Mouse (Mus musculus) left cerebral cortex, adult 11 months (tissue): ENCODE measurements around the gene Ccnf.

Experiments
- DNase-seq: peaks from one replicate; pipeline ENCODE4 v3.0.0; 2022; ENCODE audit warnings: low spot score

Ccnf gene

DNA sequence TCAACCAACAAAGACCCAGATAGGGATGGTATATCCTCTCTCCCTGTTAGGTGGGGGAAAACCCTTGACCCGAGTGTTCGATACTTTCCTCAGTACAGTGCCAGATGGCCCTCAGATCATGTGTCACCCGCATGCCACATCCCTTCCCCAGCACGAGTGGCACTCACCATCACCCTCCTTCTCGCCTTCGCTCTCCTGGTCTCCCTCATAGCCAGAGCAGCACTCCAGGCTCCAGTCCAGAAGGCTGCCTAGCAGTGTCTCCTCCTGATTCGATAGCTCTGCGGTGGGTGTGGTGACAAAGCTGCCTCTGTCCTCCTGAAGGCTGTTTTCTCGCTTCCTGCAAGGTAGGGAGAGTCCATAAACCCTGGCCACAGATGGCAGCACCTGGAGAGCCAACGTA is 26.5 kb downstream of the Ccnf start:
- no peak for DNase-seq

DNA sequence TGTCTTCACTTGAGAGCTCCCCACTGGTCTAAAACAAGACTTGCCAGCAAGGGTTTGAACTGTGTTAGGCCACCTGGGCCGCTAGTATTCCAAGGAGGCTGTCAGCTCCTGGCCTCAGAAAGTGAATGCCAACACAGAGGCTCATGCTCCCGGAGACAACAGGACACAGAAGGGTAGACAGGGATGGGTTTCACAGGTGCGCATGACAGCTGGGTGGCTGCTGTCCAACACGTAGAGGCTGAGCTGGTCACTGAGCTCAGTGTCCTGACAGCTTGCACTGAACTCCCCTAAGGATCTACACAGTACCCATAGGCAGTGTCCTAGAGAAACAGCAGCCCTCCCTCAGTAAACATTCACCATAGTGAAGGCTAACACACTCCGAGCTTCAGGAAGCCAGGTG is 27.8 kb downstream of the Ccnf start:
- no peak for DNase-seq

DNA sequence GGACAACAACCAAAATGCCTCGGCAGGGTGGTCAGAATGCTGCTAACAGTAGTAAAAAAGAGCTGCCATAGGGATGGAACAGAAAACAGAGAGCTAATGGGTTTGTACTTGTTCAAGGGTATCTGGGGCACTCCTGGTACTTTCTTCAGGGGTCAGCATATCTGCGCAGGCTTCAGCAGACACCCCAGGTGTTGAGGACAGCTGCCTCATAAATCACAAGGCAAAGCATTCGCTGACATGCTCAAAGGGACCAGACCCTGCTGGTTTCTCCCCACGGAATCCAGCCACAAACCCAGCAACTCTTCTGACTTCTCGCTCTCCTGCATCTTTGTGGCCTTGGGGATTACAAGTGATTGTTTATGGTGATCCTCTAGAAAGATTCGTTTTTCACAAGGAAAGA is 28.6 kb downstream of the Ccnf start:
- DNase-seq: no peak

DNA sequence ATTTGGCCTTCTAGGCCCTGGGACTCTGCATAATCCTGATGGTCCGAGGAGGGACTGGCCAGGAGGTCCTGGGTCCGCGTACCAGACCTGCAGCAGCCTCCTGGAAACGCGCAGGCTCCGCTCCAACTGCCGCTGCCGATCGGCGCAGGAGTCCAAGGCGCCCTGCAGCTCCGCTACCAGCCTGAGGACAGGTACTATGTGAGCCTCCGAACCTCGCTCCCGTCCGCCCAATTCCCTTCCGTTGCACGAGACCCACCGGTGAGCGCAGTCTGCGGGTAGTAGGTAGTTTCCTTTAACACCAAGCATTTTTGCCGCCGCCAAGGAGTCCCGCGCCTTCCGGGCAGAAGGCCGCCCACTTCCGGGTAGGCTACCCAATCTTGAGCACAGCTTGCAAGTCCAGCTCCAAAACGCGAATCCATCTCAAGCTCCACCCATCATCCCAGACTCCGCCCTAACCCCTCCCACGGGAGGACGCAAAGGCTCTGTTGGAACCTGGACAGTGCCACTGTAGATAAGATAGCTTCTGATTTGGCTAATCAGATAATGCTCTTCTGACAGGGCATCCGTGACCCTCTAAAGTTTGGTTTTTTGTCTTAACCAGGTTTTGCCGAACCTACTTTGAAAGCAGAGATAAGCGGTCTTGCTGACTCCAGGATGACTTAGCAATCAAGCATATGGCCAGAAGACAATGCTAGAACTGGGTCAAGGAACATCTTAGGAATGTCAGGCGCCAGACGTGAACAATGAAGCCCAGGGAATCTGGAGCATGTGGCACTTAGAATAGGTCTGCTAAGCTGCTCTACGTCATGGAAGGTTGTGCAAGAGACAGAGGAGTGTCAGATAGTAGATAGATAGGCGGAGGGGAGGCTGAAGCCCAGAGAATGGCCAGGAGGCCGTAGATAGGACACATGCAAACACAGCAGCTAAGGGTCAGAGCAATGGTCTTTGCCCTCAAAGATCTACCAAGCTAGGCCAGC is 30.6 kb downstream of the Ccnf start, which contains the start of gene Tedc2:
TSS of gene Tedc2 (minus strand) at position 417 of the 977 bp plus-strand sequence.
- DNase-seq: peak; percentile 92

DNA sequence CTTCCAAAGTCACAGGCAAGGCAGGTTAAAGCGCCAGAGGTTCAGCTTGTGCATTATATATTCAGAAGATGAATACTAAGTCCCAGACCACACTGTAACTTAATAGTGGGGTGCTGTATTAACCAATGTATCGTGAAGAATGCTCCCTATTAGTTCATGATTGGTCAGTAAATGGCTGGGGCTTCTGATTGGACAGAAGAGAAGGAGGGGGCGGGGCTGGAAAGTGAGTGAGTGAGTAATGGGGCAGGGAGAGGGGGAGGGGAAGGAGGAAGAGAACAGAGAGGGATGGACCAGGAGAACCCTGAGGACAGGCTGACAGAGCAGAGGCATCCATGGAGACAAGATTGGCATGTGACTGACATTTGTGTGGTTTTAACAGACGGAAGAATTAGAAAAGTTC is 34.4 kb downstream of the Ccnf start:
- DNase-seq: no peak

DNA sequence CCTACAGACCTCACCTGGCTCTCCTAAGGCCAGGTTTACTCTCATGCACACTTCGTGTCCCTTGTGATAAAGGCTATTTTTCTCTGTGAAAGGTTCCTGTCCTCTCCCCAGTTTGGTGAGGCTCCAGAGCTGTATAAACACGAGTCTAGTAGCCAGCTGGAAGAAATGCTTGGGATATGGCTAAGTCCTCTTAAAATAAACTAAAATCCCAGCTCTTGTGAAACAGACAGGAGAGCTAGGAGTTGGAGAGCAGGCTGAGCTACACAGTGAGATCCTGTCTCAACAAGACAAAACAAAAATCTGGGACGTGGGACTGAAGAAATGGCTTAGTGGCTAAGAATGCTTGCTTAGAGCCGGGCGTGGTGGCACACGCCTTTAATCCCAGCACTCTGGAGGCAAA is 38.1 kb downstream of the Ccnf start:
- DNase-seq: no peak

DNA sequence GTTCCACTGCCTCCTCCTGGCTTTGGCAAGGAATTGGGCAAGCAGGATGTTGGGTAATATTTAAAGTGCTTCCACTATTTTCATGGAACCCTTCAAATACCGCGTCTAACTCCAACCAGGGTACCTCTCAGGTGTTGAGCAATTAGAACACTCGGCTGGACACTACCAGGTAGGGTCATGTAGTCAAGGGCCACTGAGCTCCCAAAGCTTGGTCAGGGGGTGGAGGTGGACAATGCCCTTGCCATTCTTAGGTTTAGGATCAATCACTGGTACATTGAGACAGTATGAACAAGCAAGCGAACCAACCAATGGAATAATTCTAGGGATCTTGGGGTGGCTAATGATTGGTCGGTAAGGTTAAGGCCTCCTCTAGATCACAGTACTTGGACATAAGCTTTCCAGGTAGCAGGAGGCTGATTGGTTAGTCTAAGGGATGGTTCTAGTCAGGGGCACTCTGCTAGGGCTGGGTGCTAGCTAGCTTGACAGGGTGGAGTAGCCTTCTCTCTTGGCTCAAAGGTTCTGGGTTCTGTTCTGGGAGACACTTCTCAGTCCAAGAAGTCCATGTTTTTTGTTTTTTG is 38.8 kb downstream of the Ccnf start:
- no peak for DNase-seq

DNA sequence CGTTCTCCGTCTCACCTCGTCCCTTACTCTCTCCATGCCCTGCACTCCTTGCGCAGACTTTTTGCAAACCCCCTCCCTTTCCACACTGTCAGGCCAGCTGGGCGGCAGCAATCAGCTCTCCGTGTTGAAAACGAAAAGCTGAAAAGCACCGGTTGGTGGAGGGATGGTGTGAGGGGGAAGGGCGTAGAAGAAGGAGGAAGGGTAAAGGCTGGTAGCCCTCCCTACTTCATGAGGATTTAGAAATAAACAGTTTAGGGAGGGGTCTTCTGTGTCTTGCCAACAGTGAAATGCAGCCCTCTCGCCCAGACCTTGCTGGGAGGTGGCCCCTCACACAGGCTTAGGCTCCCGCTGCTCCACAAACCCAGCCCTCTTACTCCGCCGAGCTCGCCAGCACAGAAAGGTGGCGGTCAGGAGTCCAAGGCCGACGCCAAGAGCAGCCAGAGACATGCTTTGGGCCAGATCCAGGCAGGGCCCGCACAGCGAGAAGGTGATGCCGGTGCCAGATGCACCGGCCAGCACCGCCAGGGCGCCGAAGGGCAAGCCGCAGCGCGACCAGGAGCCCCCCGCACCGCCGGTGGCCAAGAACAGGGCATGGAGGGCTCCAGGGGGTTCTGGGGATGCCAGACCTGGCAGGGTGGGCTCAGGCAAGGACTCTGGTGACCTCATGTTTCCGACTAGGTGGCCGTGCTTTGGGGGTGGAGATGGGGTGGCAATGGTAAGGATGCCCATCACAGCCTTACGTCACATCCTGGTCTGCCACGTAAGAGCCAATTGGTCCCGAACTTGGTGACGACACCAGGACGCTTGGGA is 39.4 kb downstream of the Ccnf start:
- peak; percentile 85 for DNase-seq

DNA sequence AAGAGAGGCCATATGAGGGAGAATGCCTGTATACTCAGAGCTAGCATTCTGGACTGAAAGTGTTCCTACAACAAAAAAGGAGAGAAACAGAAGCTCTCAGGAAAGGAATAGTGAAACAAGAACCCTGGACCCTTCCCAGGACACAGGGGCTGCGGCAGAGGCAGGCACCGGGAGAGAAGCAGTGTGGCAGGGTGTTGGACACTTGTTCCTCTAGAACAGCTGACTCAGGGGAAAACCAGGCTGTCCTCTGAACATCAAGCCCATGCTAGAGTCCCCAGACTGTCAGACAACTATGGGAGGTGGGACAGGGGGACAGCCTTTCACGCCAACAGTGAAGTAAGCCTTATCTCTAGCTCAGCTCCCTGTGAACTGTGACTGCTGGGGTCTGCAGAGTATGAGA is 40.7 kb downstream of the Ccnf start:
- no peak for DNase-seq

DNA sequence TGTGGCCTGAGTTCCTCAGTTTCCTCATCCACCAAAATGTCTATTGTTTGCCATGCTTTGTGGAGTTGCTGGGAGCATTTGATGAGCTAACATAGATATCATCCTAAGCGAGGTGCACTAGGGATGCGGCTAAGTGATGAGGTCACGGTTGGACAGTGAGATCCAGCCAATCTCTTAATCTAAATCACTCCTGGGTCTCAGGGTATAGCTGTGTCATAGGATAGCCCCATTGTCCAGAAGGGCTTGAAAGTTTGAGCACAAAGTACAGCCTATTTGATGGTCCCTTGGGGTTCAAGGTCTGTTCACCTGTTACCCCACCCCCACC is 41.4 kb downstream of the Ccnf start:
- no peak for DNase-seq

DNA sequence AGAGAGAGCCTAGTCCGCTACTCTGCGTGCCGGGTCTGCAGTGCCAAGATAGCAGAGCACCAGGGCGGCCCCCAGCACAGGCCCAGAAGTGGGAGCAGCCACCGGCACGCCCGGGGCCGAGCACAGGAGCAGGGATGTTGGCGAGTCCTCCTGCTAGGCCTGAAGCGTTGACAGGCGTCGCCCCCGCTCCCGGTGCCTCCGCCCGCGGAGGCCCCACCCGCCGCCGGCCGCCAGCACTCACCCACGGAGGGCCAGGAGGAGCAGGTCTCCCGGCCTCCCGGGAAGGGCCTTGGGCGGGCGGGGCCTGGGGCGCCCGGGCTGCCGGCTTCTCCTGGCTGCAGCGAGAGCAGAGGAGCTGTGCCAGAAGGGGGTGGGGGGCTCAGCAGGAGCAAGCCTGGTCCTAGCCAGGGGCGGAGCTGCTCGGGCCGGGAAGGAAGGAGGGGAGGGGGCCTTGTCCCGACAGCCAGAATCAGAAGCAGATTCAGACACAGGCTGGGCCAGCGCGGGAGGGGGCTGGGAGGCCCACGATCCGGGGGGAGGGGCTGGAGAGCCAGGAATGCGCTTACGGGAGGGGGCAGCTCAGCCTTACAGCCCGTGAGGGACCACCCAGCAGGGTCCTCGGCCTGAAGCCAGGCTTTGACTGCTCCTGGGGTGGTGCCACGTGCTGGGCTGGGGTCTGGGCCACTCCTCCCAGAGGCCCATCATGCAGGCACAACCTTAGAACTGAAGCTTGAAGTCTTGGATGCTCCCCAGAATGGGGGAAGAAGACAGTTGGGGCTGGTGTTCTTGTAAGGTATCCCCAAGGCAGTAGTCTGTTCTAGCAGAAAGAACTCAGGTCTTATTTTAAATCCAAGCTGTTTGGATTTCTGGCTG is 42.0 kb downstream of the Ccnf start, which contains the start of gene Ntn3:
TSS of gene Ntn3 (minus strand) at position 489 of the 873 bp plus-strand sequence.
- DNase-seq: no peak

DNA sequence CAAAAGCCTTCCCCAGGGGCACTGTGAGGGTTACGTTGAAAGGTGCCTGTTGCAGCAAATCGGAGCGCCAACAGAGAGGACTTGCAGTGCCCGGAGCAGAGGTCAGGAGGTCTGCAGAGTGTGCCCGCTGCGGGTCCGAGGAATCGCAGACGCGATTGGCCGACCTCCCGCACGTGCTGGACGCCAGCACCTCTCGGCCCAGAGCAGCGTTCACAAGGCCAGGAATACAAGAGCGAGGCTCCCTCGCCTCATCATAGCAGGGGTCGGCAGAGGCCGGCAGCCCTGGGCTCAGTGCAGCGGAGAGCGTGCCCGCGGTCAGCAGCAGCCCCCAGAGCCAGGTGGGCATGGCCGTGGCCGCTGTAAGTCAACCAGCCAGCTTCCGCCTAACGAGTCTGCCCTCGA is 42.6 kb downstream of the Ccnf start:
- DNase-seq: no peak

DNA sequence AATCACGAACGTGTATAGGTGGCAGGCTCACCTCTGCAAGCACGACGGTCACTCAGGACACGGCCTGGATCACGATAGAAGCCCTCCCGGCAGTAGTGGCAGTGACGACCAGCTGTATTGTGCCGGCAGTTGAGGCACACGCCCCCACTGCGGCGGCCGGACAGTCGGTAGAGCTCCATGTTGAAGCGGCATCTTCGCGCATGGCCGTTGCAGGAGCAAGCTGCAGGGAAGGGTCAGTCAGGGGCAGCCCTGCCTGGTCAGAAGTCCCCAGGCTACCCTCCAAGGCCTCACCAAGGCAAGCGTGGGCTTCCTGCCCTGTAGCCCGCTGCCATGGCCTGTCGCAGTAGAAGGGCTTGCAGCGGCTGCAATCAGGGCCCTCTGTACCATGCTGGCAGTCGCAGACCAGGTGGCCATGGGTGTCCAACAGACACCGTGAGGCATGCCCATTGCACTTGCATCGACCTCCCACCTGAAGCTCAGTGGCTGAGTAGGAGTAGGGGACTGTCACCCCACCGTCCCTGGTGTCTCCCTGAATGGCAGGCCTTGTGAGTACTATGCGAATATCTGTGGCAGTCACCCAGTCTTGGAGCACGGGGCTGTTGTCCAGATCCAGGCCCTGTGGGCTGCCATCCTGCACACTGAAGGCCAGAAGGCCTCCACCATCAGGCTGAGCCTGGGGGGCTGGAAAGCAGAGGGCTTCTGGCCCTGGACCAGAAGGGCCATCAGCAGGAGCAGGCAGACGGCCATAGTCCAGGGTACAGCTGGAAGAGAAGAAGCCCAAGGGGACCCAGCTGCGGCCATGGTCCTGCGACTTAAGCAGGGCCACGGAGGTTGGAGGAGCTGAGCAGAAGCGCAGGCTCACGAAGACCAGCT is 43.3 kb downstream of the Ccnf start:
- no peak for DNase-seq

DNA sequence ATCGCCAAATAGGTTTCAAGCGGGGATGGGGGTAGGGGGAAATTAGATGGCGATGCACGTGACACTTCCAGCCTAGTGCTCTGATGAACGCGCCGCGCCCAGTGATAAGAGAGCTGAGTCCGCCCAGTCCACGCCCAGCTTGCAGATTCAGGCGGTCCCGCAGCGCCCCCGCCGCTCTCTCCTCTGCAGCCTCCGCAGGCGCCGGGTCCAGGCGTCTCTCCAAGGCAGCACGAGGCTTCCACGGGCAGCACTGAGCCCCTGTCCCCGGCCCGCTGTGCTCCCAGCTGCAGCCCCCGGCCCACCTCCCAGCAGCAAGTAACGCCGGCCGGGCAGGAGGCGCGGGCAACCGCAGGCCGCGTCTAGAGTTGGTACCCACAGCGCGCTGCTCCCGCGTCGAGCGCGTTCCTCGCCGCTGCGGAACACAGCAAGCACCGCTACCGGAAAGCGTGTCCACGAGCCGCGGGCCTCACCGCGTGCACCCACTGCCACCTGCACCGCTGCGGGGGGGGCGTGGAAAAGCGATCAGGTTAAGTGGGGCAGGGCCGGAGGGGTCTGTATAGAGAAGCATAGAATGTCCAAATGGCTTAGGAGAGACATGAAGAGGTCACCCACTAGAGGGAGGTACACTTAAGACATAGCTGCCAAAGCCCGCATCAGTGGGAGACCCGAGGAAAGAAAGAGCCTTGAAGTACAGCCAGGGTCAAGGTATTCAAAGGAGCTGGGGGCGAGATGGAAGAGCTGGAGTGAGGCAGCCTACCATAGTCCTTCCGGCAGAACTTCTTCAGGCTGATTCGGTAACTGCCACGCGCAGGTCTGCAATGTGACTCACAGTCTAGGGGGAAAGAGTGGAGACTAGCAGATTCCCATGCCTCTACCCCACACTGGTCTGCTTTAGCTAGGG is 44.6 kb downstream of the Ccnf start:
- DNase-seq: peak; percentile 64

DNA sequence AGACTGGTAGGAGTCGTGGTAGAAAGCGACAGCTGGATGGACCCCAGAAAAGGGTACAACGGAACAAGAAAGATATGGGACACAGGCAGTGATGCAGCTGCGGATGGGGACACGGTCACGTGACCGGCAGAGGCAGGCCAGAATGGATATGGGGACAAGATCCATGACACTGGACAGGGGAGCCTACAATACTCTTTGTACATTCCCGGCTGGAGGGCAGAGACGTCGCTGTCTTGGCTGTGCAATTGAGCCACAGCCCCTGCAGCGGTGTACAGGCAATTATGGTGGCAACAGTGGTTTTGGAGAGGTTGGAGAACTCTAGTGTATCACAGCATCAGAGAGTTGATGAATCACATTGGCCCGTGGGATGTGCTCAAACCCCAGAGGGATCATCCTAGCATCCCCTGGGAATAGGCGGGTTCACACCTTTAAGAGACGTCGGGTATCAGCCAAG is 45.3 kb downstream of the Ccnf start:
- DNase-seq: no peak

DNA sequence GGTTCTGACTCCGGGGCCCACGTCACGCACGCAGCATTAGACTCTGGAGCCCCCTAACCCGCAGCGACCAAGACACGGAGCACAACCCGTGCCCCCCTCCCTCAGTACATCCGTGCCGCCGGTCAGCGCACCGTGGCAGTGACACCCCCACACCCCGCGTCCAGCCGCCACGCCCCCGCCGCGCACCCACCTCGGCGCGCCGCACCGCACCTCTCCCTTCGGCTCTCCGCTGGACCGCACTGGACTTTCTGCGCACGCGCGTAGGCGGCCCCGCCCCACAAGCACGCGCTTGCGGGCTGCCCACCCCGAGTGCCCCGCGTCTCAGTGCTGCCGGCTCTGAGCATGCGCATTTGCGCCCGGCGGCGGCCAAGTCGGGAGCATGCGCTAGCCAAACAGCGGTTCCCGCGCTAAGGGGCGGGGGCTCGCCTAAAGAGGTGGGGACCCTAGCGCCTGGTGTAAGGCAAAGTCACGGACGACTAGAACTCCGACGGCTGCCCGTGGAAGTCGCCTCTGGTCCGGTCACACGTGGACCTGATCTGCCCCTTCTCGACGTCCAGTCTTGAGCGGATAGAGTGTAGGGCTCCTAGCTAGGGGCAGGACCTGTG is 45.9 kb downstream of the Ccnf start, which contains the start of gene Tbc1d24:
TSS of gene Tbc1d24 (minus strand) at position 279 of the 605 bp plus-strand sequence.
- DNase-seq: peak; percentile 88

DNA sequence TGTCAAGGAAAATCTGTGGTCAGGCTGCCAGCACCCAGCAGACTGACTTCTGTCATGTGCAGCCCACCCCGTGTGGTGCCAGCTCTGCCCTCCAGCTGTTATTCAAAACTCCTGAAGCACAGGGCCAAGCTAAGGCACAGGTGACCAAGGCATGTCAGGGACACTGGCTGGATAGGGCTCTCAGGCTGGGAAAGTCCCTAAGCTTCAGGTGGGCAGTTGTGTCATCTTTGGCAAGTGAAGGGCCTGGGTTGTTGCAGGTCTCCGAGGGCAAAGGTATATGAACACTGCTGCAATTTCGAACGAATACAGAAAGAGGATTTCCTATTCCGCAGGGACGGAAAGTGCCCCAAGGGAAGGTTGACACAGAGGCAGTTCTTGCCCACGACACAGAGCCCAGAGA is 46.4 kb downstream of the Ccnf start:
- DNase-seq: no peak

DNA sequence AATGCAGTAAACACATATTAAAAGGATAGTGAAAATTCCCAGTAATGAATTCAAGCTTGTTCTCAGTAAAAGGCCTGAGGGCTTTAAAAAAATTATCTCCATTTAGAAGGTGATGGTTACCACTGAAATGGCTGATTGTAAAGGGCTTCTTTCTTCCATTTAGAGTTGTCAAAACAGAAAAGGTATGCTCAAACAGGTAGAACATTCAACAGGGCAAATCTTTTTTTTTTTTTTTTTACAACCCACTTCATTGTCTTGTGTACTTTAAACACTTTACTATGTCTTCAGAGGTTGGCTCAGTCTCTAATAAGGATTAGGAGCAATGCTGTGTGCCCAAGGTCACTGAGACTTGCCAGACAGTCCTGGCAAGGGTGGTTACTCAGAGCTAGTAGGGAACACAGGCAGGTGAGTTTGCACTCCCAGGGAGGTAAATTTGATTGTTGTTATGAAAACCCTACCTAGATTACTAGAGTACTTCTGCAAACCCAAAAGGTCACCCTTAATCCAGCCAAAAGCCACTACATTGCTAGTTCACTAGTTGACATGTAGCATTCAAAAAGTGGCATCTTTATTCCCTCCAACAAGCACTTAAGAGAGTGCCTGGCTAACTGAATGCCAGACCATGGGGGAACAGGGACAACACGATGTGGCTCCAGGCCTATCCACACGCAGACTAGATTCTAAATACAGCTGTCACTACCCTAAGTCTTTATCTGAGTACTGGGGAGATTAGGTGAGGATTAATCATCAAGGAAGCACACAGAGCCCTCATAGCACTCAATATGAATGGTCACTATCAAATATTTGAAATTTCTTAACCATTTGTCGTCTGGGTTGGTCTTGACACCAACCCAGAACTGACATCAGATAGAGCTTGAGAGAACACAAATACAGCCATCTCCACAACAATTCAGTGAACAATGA is 47.4 kb downstream of the Ccnf start:
- DNase-seq: no peak
